Mouse (Mus musculus): Measurements from ENCODE around the gene Wrnip1. TPM values are rescaled to one million over a fixed set of nuclear protein-coding genes. Genes with fewer than 3 reads are reported as not detected.

Wrnip1 gene
- total RNA-seq, 4 experiments from 2014 or later, result 53.8 to 68.3 (median 56.4) TPM

DNA sequence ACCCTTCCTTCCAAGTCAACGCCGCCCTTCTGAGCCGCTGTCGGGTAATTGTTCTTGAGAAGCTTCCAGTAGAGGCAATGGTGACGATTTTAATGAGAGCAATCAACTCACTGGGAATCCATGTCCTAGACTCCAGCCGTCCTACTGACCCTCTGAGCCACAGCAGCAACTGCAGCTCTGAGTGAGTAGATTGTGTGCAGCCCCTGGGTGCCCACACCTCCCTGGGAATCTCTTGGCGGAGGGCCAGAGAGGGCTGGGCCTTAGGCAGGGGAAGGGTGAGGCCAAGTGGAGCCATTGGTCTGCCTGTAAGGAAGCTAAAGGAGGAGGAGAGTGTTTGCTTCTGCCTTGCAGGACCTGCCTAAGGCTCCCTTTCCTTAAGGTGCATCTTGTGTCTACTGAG lies 5.0 kb downstream of the Wrnip1 start:
- no peak for DNase-seq (ENCODE audit: low spot score in 2 of 2)

DNA sequence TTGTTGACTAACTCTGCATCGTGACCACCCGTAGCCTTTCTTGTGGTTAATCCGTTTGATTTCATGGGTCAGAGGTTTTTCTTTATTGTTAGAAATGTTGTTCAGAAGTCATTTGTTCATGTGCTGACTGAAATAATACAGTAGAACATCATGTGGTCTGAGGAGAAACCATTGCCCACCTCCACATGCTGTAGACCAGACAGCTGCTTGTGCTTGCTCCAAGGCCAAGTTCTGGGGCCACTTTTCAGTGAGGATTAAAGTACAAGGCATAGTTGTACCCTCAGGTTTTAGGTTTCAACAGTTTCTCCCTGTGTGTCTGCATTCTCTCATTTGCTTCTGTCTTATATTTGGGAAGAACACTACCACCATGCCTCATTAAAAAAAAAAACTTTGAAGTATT lies 5.8 kb downstream of the Wrnip1 start:
- no peak for DNase-seq (ENCODE audit: low spot score in 2 of 2)

DNA sequence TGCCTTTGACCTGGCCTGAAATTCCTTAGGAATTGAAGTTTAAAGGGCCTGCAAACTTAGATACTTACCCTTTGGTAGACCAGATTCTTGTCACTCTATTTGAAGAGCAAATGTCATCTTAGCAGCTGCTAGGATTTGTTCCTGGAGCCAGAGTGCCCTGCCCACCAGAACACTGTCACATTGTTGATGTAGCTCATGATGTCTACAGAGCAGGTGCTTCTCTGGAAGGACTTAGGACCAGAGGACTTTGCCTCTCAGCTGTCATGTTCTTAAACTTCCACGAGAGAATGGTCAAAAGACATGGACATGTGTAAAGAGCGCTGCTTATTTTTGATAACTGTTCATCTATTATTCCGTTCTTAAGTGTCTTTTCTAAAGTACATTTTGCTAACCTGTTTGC lies 17.4 kb downstream of the Wrnip1 start:
- DNase-seq (ENCODE audit: low spot score in 2 of 2), result no peak

DNA sequence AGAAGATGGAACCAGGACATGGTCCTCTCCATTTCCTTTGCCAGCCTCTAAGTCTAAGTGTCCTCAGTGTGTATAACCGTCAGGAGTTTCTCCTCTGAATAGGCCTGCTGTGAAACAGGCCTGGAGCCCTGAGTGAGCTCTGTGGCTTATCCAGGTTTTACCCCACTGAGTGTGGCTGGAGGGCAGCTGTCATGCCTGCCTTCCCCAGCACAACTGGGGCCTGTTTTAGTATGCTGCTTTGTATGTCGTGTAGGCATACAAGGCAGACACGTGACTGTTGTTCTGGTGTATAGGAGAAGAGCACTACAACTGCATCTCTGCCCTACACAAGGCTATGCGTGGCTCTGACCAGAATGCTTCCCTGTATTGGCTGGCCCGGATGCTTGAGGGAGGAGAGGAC lies 18.1 kb downstream of the Wrnip1 start:
- DNase-seq (ENCODE audit: low spot score in 2 of 2), result no peak

DNA sequence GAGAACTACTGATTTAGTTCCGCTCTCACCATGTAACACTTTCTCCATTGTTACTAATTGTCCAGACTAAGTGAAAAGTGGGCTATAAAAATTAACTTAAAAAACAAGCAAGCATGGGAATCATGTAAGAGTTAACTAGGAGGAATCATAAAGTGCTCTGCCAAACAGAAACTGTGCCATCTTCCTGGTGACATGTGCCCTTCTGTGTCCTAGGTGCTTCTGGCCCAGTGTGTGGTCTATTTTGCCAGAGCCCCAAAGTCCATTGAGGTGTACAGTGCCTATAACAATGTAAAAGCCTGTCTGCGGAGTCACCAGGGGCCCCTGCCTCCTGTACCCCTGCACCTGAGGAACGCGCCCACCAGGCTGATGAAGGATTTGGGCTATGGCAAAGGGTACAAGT lies 19.8 kb downstream of the Wrnip1 start:
- no peak for DNase-seq (ENCODE audit: low spot score in 2 of 2)

DNA sequence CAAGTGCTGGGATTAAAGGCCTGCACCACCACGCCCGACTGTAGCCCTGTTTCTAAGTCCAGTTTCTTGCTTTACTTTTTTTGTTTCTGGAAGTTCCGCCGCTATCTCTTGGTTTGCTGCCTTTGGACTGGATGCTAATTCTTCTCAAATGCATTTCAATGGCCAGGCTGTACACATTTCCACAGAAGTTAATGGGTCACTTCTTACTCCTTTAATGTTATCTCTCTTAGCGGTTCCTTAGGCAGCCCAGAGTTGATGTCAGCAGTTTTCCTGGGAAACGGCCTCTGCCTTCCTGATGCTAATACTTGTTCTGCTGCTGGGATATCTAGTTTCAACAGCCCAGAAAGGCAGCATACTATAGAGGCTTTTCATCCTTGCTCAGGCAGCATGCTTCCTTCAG lies 21.3 kb downstream of the Wrnip1 start:
- no peak for DNase-seq (ENCODE audit: low spot score in 2 of 2)

DNA sequence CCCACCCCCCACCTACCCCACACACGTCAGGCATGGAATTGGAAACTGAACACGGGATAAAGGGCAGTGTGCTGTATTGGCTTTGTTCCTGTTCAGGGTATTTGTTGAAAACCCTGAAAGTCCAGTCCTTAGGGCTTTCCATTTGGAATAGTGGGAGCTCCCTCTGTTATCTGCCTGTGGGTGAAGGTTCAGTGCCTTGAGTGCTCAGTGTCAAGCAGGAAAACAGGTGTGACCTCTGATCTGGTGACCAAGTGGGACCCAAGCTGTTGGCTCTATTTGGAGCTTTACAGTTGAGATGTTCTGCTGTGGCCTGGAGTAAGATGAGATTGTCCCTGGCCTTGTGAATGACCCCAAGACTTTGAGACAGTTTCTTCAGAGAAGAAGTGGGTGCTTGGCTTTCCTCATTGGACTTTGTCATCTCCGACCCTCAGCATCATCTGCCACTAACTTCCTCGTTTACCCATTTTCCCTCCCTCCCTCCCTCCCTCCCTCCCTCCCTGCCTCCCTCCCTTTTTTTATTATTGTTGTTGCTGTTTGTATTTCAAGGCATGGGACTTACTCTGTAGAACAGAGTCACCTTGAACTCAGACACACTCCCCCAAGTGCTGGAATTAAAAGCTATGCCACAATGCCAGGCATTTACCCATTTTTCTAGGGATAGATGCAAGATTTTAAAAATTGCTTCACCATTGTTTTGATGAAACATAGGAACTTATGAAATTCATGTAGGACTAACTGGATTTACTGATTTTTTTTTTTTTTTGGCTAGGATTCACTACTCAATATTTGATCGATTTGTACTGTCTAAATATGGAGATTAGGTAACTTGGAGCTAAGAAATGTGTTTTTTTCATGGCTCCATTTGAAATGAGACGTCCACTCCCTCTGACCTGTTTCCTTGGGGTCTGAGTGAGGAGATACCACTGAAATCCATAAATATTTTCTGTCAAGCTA lies 22.8 kb downstream of the Wrnip1 start:
- no peak for DNase-seq (ENCODE audit: low spot score in 2 of 2)

DNA sequence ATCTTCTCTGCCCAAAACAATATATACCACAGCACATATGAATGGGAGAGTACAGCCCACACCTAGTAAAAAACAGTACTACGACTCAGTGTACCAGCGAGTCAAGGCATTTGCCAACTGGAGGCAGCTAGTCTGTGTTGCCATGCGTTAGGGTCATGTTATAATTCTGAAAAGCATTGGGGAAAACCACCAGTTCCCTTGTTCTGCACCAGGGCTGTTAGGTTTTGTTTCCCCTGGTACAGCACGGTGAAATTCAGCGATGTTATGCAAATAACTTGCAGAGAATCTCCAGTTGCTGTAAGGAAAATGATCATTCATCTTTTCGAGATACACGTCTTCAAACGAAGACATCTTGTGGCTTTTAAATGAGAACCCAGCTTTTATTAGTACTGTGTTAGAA lies 23.7 kb downstream of the Wrnip1 start:
- no peak for DNase-seq (ENCODE audit: low spot score in 2 of 2)

DNA sequence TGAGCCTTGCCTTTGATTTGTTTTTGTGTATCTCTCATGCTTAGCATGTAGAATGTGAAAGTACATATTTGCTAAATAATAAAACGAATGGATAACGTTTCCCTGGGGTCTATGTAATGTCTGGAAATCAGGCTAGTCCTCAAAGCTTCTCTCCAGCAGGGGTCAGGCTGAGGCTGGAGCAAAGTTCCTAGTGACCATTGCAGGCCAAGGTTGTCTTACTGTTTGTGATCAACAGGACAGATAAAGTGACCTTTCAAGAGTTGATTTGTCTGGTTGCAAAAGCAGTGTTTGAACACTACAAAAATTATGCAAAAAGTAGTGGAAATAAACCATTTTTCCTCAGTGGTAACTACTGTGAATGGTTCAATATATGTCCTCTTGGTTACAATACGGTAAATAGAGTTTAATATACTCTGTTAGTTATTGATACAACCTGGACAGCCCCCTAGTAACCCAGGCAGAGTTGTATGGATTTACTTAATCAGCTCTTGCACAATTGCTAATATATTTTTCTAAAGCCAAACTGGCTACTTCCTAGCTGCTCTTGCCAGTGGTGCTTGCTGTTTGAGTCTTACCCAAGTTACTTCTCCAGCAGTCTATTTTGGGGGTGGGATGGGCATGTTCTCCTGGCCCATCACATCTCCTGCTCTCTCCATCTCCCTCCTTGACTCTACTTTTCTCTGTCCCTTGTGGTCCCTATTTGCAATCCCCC lies 25.4 kb downstream of the Wrnip1 start:
- no peak for DNase-seq (ENCODE audit: low spot score in 2 of 2)

DNA sequence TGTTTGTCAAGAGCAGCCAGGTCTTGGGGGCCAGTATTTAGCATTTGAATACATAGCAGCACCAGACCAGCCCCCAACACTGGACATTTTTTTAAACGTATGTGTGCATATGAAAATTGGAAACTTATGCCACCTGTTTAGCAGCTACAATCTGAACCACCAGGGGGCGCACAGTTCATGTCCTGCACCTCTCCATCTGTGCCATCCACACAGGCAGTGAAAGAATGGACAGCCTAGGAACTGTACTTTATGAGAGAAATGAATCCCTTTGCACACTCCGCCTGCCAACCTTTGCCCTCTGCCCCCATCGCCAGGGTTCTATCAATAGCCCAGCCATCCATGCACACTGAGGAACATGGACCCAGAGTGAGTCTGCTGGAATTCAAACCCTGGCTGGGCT lies 26.1 kb downstream of the Wrnip1 start:
- peak in 1 of 2 experiments; percentile 63 for DNase-seq (ENCODE audit: low spot score in 2 of 2)

DNA sequence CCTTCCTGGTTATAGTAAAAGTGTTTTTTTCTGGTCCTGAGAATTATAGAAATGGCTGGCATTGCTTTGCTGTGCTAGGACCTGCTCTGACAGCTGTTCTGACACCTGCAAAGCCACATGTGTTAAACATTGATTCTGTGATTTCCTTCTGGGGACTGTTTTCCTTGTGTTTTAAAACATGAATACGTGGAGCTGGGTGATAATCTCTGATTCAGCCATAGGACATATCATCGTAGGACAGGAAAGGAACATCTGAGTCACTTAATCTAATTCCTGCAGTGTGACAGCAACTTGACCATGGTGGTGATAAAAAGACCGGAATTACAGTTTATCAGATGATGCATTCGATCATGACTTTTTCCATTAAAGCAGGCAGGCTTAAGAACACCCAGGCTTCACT lies 27.0 kb downstream of the Wrnip1 start:
- DNase-seq (ENCODE audit: low spot score in 2 of 2), result no peak

DNA sequence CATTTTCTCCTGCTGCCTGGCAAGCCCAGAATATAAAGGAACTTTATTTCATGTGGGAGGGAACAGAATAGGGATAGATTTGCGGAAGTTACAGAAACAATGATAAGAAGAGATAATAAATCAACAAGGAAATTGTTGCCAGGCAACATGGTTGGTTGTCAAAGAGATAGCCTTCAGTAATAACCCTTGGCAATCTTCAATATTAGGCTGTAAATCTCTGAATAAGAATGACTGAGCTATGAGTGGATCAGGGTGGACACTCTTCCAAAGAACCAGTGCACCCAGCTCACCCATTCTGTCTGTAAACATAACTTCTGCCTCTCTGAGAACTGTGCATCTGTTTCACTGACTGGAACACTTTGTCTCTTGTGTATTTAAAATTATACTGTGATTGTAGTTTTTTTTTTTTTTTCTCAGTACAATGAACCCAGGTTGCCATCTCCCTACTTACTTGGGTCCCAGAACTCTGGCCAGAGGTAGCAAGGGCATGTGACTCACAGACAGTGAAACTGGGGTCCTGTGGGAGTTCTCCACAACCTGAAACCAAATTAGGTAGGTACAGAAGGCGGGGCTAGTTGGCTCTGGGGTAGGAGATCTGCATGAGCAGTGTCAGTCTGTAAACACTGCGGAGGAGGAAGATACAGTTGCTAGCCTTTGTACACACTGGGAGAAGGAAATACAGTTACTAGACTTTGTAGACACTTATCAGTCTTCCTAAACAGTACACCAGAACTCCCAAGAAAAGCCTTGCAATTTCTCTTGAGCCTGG lies 29.9 kb downstream of the Wrnip1 start:
- DNase-seq (ENCODE audit: low spot score in 2 of 2), result no peak

DNA sequence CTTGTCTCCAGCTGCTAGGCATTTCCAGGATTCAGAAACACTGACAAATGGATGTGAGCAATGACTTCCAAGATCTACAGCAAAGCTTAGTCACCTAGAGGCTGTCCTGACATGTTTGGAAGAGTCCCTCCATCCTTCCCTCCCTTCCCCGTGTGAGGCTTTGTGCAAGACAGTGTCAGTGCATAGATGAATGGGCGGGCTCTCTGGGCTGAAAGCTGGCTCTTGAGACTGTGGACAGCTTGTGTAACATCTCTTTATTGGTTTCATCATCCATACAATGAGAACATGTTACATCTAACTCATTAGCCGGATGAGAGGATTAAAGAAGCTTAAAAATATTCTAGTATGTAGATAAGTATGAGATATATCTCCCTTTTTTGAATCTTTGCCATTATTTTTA lies 30.9 kb downstream of the Wrnip1 start:
- DNase-seq (ENCODE audit: low spot score in 2 of 2), result no peak

DNA sequence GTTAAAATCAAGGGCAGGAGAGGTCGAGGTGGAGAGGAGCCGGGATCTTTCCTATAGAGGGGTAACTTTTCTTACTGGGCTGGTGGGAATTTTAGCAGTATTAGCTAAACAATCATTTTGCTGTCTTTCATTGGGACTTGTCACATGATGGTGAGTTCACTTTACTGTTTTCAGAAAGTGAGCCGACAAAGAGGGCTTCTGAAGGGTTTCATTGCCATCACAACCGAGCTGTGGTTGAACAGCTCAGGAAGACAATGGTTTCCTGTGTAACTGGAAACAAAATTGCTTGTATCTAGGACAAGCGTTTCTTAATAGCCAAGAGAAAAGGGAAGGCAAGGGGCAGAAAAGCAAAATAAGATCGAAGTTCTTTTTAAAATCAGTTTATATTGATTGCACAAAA lies 31.4 kb downstream of the Wrnip1 start:
- no peak for DNase-seq (ENCODE audit: low spot score in 2 of 2)

DNA sequence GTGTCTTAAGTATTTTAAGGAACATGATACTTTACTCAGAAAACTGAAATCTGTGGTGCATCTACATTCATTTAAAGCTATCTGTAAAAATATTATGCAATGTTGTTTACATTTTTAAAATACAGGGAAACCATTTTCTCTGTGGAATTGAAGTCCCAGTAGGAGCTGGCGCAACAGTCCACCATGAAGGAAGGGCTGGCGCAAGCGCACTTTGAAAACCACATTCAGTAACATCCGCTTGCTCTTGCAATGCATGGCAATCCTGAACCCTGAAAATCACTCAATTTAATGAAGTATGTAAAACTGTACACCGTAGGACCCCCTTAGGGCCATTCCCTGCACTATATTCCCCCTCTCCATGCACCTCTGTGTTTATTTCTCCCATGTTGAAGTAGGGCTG lies 32.7 kb downstream of the Wrnip1 start:
- DNase-seq (ENCODE audit: low spot score in 2 of 2), result no peak

DNA sequence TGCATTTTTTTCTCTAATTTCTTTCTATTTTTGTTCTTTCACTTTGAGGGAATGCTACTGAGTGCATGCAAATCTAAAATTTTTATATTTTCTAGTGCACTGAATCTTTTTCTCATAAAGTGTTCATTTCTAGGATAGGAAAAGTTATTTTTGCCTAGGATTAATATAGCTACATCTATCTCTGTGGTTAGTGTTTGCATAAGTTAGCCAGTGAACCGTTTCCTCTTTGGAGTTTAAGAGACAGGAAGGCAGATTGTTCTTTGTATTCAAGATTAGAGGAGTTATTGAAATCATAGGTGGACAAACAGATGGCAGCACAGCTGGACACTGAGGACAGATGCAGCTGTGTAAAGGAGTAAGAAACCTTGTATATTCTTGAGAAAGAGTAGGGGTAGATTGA lies 37.5 kb downstream of the Wrnip1 start:
- DNase-seq (ENCODE audit: low spot score in 2 of 2), result no peak

DNA sequence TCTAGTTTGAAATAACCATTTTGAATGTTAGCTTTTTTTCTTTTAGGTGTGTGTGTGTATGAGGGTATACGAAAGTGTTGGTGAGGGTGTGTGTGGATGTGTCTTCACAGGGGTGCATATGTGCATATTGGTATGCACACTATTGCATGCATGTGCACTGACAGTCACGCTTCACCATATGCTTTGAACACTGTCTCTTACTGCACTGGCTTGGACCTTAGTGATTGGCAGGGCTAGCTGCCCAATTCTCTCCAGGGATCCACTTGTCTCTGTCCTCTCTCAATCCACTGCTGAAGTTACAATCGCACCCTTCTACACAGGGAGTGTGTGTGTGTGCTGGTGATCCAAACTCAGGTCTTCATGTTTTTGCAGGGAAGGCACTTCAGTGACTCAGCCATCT lies 39.5 kb downstream of the Wrnip1 start:
- no peak for DNase-seq (ENCODE audit: low spot score in 2 of 2)

DNA sequence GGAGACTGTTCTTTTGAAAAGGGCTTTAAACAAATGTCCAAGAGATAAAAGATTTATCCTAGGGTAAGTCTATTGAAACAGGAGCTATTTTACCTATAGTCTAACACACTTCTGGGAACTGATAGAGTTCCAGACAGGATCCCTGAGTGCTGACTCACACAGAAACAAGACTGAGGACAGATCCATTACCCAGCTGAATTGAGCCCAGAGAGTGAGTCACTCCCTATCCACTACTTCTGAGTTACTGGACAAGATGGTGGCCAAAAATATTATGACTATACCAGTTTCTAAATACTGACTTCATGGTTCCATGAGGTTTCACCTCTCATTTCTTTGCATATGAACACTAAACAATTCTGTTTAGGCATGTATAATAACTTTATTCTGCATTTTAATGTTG lies 44.4 kb downstream of the Wrnip1 start:
- DNase-seq (ENCODE audit: low spot score in 2 of 2), result no peak

DNA sequence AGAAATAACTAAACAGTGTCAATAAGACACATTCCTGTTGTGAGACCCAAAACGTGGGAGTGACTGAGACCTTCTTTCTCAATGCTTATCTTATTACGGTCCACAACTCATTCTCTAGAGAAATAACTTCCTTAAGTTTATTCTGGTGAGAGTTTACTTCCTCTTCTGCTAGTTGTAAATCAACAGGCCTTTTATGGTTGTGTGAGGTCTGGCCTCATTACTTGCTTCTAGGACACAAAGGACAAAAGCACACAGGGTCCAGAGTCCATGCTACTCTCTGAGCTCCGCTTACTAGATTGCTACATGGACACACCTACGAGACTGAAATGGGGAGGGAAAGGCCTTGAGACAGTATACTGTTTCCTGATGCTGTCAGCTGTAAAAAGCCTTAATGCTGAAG lies 47.3 kb downstream of the Wrnip1 start:
- DNase-seq (ENCODE audit: low spot score in 2 of 2), result no peak

DNA sequence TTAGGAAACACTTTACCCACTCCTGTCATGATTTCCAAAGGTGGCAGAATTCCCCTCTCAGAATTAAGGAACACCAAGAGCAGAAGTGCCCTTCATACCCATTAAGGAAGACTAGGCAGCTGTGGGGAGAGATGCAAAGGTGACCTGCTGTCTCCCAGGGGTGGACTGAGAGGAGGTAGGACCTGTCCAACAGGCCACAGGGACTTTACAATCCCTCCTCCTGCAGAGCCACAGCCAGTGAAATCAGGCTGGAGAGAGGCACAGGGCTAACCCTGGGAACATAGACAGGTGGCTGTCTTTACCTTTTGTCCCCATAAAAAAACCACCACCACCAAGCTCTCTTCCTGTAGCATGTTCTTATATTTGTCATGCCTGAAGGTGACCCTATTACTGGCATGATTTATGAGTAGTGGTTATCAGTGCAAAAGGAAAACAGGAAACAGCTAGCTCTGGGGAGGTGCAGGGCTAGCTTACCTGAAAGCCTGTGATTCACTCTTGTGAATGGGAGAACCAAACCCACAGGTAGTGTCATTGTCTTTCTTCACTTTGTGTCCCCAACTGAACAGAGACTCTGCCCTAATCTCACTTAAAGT lies 47.8 kb downstream of the Wrnip1 start:
- no peak for DNase-seq (ENCODE audit: low spot score in 2 of 2)

DNA sequence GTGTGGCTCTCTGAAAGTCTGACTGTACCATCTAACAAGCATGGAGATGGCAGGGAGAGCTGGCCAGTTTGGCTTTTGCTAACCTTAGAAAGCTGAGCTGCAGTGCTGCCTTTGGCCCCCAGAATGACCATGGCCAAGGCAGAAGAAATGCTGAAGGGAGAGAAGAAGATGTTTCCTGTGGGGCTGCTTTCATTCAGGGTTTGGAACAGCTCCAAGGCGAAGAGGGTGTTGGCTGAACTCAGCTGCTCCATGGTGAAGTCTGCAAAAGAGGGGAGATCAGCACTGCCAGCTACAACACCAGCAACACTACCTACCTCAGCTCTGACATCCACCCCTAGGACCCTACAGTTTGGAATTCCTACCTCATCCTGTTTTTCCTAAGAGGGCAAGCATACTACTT lies 48.3 kb downstream of the Wrnip1 start:
- DNase-seq (ENCODE audit: low spot score in 2 of 2), result no peak

Measured in layer of hippocampus, adult 8-10 months (tissue).